Mouse (Mus musculus): Measurements from ENCODE around the gene Kcna2.

GRCm38 (mm10) chr3:107088820-107089219 lies 12.1 kb upstream of the Kcna2 start:
- TF ChIP-seq POLR2A (IDR thresholded peaks at IDR 0.05; ENCODE audit: borderline replicate concordance, insufficient read depth, low read length), result no peak
- TF ChIP-seq CTCF (IDR thresholded peaks at IDR 0.05; ENCODE audit: borderline replicate concordance, insufficient read depth, low read depth, low read length), result no peak
